Mouse (Mus musculus): ENCODE results near the gene Atxn7l2. TPM values are rescaled to one million over a fixed set of nuclear protein-coding genes. Genes with fewer than 3 reads are reported as not detected.

Atxn7l2 gene
- polyA plus RNA-seq, 1 experiment from 2014 or later = 12.5 TPM

- 53% methylated on average over 3 of the region's 3 CpGs for WGBS
- peaks cover 16% of the 10 kb centered on the region for H3K4me1 ChIP-seq (ENCODE audit: control insufficient read depth, insufficient read depth, low read length)
- no peak overlapping the region for H3K4me2 ChIP-seq (ENCODE audit: low read depth, low read length)
- H3K36me3 ChIP-seq (ENCODE audit: control insufficient read depth, insufficient read depth, low read length) = no peaks in the 10 kb centered on the region
- no peak overlapping the region for H3K9ac ChIP-seq (ENCODE audit: low read length)
- no peak for ATAC-seq (ENCODE audit: insufficient read depth, low FRiP score)
- no peaks in the 10 kb centered on the region for H3K9me3 ChIP-seq (replicated peaks; ENCODE audit: control insufficient read depth, low read length)
- H3K27ac ChIP-seq (ENCODE audit: low read length) = no peak overlapping the region
- no peaks in the 10 kb centered on the region for H3K27me3 ChIP-seq (ENCODE audit: control insufficient read depth, insufficient read depth, low read length)
- H3K4me3 ChIP-seq (replicated peaks; ENCODE audit: low read length) = no peak overlapping the region
Observed at GRCm38 (mm10) chr3:108169199-108169598, 41.5 kb downstream of the Atxn7l2 start.

DNA sequence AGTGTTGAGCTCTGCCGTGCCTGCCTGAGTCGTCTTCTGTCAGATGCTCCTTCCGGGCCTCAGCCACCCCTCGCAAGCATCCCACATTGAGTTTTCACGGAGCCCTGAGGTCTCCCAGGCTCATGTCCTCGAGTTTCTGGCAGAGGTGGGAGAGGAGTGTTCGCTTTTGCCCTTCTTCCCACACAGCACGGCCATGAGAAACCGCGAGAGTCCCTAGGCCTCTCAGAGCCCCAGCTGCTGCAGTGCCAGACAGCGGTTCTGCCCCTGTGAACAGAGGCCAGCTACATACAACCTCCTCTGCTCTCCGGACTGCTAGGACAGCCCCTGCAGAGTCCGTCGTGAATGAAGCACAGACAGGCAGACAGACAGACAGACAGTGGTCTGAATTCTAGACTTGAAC lies 43.2 kb downstream of the Atxn7l2 start:
- H3K4me1 ChIP-seq (ENCODE audit: control insufficient read depth, insufficient read depth, low read length) = peaks cover 16% of the 10 kb centered on the region
- no peak overlapping the region for H3K4me2 ChIP-seq (ENCODE audit: low read depth, low read length)
- H3K27ac ChIP-seq (ENCODE audit: low read length) = no peak overlapping the region; the same call in 1 of the 2 replicates
- no peak overlapping the region for H3K4me3 ChIP-seq (replicated peaks; ENCODE audit: low read length)
- WGBS = 48% methylated on average over 14 of the region's 14 CpGs
- no peaks in the 10 kb centered on the region for H3K9me3 ChIP-seq (replicated peaks; ENCODE audit: control insufficient read depth, low read length)
- H3K9ac ChIP-seq (ENCODE audit: low read length) = no peak overlapping the region
- no peaks in the 10 kb centered on the region for H3K27me3 ChIP-seq (ENCODE audit: control insufficient read depth, insufficient read depth, low read length)
- ATAC-seq (ENCODE audit: insufficient read depth, low FRiP score) = no peak
- H3K36me3 ChIP-seq (ENCODE audit: control insufficient read depth, insufficient read depth, low read length) = no peaks in the 10 kb centered on the region

DNA sequence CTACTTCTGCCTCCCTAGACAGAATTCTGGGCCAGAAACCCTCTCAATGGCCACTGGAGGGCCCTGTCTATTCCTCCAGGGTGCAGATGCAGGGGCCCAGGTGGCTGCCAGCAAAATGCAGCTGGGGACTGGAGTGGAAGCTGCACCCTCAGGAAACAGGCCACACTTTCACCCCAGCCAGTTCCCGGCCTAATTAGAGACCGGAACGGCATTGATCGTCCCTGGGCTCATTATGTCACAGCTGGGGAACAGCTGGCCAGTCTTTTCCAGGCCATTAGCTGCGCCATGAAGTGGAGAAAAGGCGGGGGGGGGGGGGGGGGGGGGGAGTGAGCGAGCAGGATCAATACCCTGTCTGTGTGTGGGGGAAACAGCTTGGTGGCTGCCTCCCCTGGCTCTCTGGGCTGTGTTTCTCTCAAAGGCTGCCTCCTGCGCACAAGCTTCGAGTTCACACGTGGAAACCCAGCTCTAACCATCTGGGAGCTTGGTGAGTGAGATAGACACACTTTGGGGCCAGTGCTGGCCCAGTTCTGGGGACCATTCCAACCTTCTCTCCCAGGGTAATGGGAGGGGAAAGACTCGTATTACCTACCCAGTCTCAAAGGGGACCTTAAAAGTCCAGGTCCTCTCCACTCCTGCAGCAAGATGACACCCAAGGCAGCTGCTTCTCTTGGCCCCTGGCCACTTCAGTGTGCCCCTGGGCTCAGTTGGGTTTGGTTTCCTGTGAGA lies 44.1 kb downstream of the Atxn7l2 start:
- Histone ChIP-seq H3K36me3 (ENCODE audit: control insufficient read depth, insufficient read depth, low read length) (no peaks in the 10 kb centered on the region), H3K27me3 (ENCODE audit: control insufficient read depth, insufficient read depth, low read length) (no peaks in the 10 kb centered on the region), H3K4me3 (replicated peaks; ENCODE audit: low read length) (no peak overlapping the region), H3K4me2 (ENCODE audit: low read depth, low read length) (no peak overlapping the region), H3K9me3 (replicated peaks; ENCODE audit: control insufficient read depth, low read length) (no peaks in the 10 kb centered on the region), H3K4me1 (ENCODE audit: control insufficient read depth, insufficient read depth, low read length) (peaks cover 16% of the 10 kb centered on the region), H3K27ac (ENCODE audit: low read length) (peak overlapping the region; percentile 37; the same call in 1 of the 2 replicates), H3K9ac (ENCODE audit: low read length) (no peak overlapping the region; the same call in 1 of the 2 replicates)
- peak; percentile 57; the same call in 1 of the 2 replicates for ATAC-seq (ENCODE audit: insufficient read depth, low FRiP score)
- 26% methylated on average over 9 of the region's 11 CpGs for WGBS

DNA sequence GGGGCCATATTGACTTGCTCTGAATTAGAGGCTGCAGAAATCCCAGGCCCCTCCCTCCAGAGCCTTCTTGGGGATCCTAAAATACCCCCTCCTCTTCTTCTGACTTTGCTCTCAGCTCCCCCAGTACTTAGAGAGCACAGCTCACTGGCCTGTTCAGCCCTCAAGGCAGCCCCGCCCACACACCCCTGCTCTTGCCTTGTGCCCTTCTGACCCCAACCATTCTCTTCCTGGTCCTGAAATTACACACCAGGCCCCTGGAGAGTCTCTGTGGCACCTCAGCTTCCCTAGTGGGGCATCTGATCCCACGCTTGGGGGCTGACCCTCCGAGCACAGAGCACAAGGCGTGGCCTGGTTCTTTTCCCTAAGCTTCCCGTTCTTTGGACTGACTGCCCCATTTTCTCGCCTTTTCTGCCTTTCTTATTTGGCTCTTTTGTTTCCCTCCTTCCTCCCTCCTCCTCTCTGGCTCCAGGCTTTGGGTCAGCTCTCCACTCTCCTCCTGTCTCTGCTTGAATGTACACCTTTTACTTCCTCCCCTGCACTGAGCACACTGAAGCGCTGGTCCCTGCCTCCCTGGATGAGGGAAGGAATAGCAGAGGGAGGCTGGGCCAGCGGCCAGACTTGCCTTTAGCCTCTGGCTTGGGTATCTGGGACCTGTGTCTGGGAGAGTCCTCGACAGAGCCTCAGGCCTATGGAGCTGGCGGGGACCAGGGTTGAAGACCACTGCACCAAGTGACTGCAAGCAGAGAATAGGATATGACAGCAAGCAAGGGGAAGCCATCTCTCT lies 45.0 kb downstream of the Atxn7l2 start:
- H3K4me3 ChIP-seq (replicated peaks; ENCODE audit: low read length) = no peak overlapping the region
- H3K4me1 ChIP-seq (ENCODE audit: control insufficient read depth, insufficient read depth, low read length) = peaks cover 16% of the 10 kb centered on the region
- no peaks in the 10 kb centered on the region for H3K9me3 ChIP-seq (replicated peaks; ENCODE audit: control insufficient read depth, low read length)
- H3K4me2 ChIP-seq (ENCODE audit: low read depth, low read length) = no peak overlapping the region
- H3K9ac ChIP-seq (ENCODE audit: low read length) = peak overlapping the region; percentile 44; the same call in 1 of the 2 replicates
- ATAC-seq (ENCODE audit: insufficient read depth, low FRiP score) = peak; percentile 15; the same call in 1 of the 2 replicates
- no peaks in the 10 kb centered on the region for H3K36me3 ChIP-seq (ENCODE audit: control insufficient read depth, insufficient read depth, low read length)
- WGBS = 47% methylated on average over 10 of the region's 10 CpGs
- H3K27ac ChIP-seq (ENCODE audit: low read length) = no peak overlapping the region; the same call in 1 of the 2 replicates
- no peaks in the 10 kb centered on the region for H3K27me3 ChIP-seq (ENCODE audit: control insufficient read depth, insufficient read depth, low read length)

DNA sequence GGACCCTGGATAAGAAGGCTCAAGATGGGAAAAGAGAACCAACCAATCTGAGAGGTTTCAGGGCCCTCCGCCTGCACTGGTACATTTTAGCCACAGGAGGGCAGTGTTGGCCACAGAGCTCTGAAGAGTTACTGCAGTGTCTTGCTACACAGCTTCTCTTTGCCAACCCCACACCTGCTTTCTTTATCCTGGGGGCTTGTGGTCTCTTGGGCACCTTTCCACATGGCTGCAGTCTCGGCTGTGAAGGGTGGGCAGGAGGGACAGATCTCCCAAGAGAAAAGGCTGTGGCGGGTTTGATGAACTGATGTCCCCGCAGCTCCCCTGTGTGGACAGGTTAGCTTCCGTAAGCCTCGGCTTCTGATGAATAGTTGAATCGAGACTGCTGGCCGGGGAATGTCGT lies 45.9 kb downstream of the Atxn7l2 start:
- Histone ChIP-seq H3K9me3 (replicated peaks; ENCODE audit: control insufficient read depth, low read length) (no peaks in the 10 kb centered on the region), H3K27me3 (ENCODE audit: control insufficient read depth, insufficient read depth, low read length) (no peaks in the 10 kb centered on the region), H3K4me2 (ENCODE audit: low read depth, low read length) (peak overlapping the region; percentile 45), H3K27ac (ENCODE audit: low read length) (no peak overlapping the region), H3K4me1 (ENCODE audit: control insufficient read depth, insufficient read depth, low read length) (peaks cover 16% of the 10 kb centered on the region), H3K9ac (ENCODE audit: low read length) (peak overlapping the region; percentile 26; the same call in 1 of the 2 replicates), H3K4me3 (replicated peaks; ENCODE audit: low read length) (peak overlapping the region; percentile 34), H3K36me3 (ENCODE audit: control insufficient read depth, insufficient read depth, low read length) (no peaks in the 10 kb centered on the region)
- 15% methylated on average over 9 of the region's 9 CpGs for WGBS
- ATAC-seq (ENCODE audit: insufficient read depth, low FRiP score) = peak; percentile 53; the same call in 1 of the 2 replicates

- Histone ChIP-seq H3K27ac (ENCODE audit: low read length) (no peak overlapping the region), H3K9ac (ENCODE audit: low read length) (no peak overlapping the region), H3K27me3 (ENCODE audit: control insufficient read depth, insufficient read depth, low read length) (no peaks in the 10 kb centered on the region), H3K4me2 (ENCODE audit: low read depth, low read length) (no peak overlapping the region), H3K4me3 (replicated peaks; ENCODE audit: low read length) (no peak overlapping the region), H3K9me3 (replicated peaks; ENCODE audit: control insufficient read depth, low read length) (no peaks in the 10 kb centered on the region), H3K4me1 (ENCODE audit: control insufficient read depth, insufficient read depth, low read length) (peaks cover 16% of the 10 kb centered on the region), H3K36me3 (ENCODE audit: control insufficient read depth, insufficient read depth, low read length) (no peaks in the 10 kb centered on the region)
- WGBS = 70% methylated on average over 5 of the region's 5 CpGs
- ATAC-seq (ENCODE audit: insufficient read depth, low FRiP score) = no peak
Observed at GRCm38 (mm10) chr3:108164091-108164490, 46.6 kb downstream of the Atxn7l2 start.

DNA sequence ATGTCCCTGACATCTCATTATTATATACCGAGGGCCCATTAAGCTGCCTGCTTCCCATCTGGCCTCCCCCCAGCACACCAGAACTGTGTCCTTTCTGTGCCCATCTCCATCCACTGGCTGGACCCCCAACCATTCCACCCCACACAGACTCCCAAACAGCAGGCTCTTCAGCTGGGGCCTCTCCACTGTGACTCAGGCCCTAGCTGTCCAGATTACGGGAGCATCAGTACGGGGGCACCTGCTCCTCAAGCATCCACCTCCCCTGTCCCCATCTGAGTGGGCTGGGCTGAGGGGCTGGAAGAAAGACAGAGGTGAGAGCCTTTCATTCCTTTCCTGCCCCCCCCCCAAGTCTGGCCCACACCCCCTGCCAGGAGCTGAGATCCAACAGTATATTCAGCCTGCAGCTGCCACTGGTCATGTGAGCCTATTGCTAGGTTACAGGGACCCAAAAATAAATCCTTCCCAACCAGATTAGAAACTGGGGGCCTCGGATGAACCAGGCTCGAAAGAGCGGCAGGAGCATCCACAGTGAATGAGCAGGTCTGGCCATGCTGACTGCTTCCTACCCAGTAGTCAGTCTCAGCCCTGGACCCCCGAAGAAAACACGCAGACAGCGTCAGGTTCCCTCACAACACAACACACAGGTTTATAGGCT lies 52.2 kb downstream of the Atxn7l2 start:
- H3K27ac ChIP-seq (ENCODE audit: low read length) = no peak overlapping the region
- no peaks in the 10 kb centered on the region for H3K9me3 ChIP-seq (replicated peaks; ENCODE audit: control insufficient read depth, low read length)
- H3K27me3 ChIP-seq (ENCODE audit: control insufficient read depth, insufficient read depth, low read length) = no peaks in the 10 kb centered on the region
- H3K4me3 ChIP-seq (replicated peaks; ENCODE audit: low read length) = no peak overlapping the region
- no peaks in the 10 kb centered on the region for H3K4me1 ChIP-seq (ENCODE audit: control insufficient read depth, insufficient read depth, low read length)
- no peak overlapping the region for H3K4me2 ChIP-seq (ENCODE audit: low read depth, low read length)
- H3K36me3 ChIP-seq (ENCODE audit: control insufficient read depth, insufficient read depth, low read length) = no peaks in the 10 kb centered on the region
- WGBS = 60% methylated on average over 9 of the region's 9 CpGs
- ATAC-seq (ENCODE audit: insufficient read depth, low FRiP score) = peak; percentile 29
- H3K9ac ChIP-seq (ENCODE audit: low read length) = no peak overlapping the region

- ATAC-seq (ENCODE audit: insufficient read depth, low FRiP score) = no peak
- H3K9me3 ChIP-seq (replicated peaks; ENCODE audit: control insufficient read depth, low read length) = no peaks in the 10 kb centered on the region
- peak within 1 kb of the TSS; percentile 38 for H3K9ac ChIP-seq (ENCODE audit: low read length)
- no peak within 1 kb of the TSS for H3K4me2 ChIP-seq (ENCODE audit: low read depth, low read length)
- H3K4me3 ChIP-seq (replicated peaks; ENCODE audit: low read length) = no peak within 1 kb of the TSS
- no peaks in the 10 kb centered on the region for H3K36me3 ChIP-seq (ENCODE audit: control insufficient read depth, insufficient read depth, low read length)
- no peak within 1 kb of the TSS for H3K27ac ChIP-seq (ENCODE audit: low read length)
- no peaks in the 10 kb centered on the region for H3K4me1 ChIP-seq (ENCODE audit: control insufficient read depth, insufficient read depth, low read length)
- WGBS = 40% methylated on average over 4 of the region's 4 CpGs
- no peaks in the 10 kb centered on the region for H3K27me3 ChIP-seq (ENCODE audit: control insufficient read depth, insufficient read depth, low read length)
Observed at GRCm38 (mm10) chr3:108154656-108155055, 56.1 kb downstream of the Atxn7l2 start, which contains the start of gene Gpr61. Gene Gpr61, minus strand, starts transcription at chr3:108154882.
